Mouse (Mus musculus): ENCODE data around the gene Calcoco1. TPM values are rescaled to one million over a fixed set of nuclear protein-coding genes. Genes with fewer than 3 reads are reported as not detected.

Gene Calcoco1
- polyA plus RNA-seq, 1 experiment from 2014 or later: 59.1 TPM

DNA sequence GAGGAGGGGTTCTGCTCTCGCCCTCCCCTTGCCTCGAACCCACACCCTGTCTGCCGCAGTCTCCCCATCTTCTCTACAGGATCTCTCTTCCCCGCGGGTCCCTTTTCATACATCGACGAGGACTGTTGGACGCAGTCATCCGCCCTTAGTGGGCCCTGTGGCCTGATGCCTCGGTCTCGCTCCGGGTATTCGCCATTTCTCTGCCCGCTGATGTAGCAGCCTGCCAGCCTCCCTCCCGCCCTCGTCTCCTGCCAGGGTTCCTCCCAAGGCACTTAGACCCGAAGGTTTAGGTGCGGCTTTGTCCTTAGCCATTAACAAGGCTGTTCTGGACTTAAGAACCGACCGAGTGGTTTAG lies 25.3 kb upstream of the Calcoco1 start:
- WGBS: 2% methylated on average over 20 of the region's 20 CpGs
- no peak for ATAC-seq (ENCODE audit: insufficient number of reproducible peaks, low FRiP score, low TSS enrichment, low read depth)
- Histone ChIP-seq H3K4me3 (peak overlapping the region; percentile 60), H3K36me3 (no peaks in the 10 kb centered on the region), H3K9ac (peak overlapping the region; percentile 52), H3K27ac (0 out of 2 replicates have a peak overlapping the region, but pooled peaks have one; percentile 7), H3K27me3 (peaks cover 62% of the 10 kb centered on the region), H3K9me3 (no peaks in the 10 kb centered on the region), H3K4me2 (peak overlapping the region; percentile 93), H3K4me1 (peaks cover 28% of the 10 kb centered on the region)

DNA sequence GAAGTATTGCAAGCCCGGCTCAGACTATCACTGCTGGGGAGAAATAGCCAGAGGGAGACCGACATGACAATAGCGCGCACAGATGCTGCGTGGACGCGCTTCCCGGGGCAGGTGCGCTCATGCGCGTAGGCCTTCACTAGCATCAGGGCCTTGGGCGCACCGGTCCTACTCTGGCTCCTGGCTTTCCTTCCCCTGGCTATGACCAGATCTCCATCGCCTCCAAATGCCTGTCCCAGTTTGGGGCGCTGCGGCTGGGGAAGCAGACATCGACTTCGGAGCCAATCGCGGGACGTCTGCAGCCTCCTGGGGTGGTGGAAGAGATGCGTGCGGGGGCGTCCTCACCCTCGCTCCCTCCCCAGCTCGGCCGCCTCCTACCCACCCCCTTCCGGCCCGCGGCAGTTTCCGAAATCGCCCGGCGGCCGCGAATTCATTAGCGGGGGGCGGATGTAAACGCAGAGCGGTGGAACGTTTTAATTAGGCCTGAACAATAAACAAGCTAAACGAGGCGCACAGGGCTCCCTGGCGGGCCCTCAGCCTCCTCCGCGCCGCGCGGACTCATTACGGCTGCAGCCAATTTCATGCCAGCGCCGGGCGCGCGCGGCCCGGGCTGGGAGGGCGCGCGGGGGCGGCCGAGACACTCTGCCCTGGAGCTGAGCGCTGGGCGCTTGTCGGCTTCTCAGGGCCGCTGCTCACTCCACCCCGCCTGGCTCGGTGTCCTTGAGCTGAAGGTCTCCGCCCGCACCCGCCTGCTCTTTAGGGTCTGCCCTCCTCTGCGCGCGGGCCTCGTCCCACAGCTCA lies 24.7 kb upstream of the Calcoco1 start:
- peak overlapping the region; percentile 60 for H3K4me3 ChIP-seq
- peaks cover 57% of the 10 kb centered on the region for H3K27me3 ChIP-seq
- H3K36me3 ChIP-seq: no peaks in the 10 kb centered on the region
- H3K9ac ChIP-seq: peak overlapping the region; percentile 52
- ATAC-seq (ENCODE audit: insufficient number of reproducible peaks, low FRiP score, low TSS enrichment, low read depth): no peak
- no peaks in the 10 kb centered on the region for H3K9me3 ChIP-seq
- 0 out of 2 replicates have a peak overlapping the region, but pooled peaks have one; percentile 7 for H3K27ac ChIP-seq
- peaks cover 28% of the 10 kb centered on the region for H3K4me1 ChIP-seq
- peak overlapping the region; percentile 93 for H3K4me2 ChIP-seq
- under 1% methylated on average over 75 of the region's 75 CpGs for WGBS

DNA sequence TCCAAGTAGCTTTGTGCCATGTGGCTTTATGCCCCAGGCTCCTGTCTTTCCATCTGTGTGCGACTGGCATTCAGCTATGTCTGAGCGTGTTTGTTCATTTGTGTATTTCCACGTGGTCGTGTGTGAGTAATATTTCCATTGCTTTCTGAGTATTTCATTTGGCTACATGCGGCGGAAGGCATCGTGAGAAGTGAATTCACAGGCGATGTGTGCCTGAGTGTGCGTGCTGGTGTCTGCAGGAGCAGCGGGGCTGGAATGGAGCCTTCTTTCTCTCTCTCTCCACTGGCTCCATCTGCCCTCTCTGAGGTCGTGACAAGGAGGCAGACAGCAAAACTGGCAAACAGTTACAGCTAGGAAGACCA lies 24.1 kb upstream of the Calcoco1 start:
- Histone ChIP-seq H3K36me3 (no peaks in the 10 kb centered on the region), H3K27ac (no peak overlapping the region), H3K4me3 (peak overlapping the region; percentile 60), H3K4me2 (peak overlapping the region; percentile 93), H3K4me1 (peaks cover 28% of the 10 kb centered on the region), H3K9me3 (no peaks in the 10 kb centered on the region), H3K9ac (peak overlapping the region; percentile 52; the same call in 1 of the 2 replicates), H3K27me3 (peaks cover 56% of the 10 kb centered on the region)
- no peak for ATAC-seq (ENCODE audit: insufficient number of reproducible peaks, low FRiP score, low TSS enrichment, low read depth)
- WGBS: 24% methylated on average over 11 of the region's 11 CpGs

GRCm38 (mm10) chr15:102745387-102745786 lies 23.4 kb upstream of the Calcoco1 start:
- Histone ChIP-seq H3K9me3 (no peaks in the 10 kb centered on the region), H3K27me3 (peaks cover 56% of the 10 kb centered on the region), H3K9ac (no peak overlapping the region), H3K4me1 (peaks cover 24% of the 10 kb centered on the region), H3K27ac (no peak overlapping the region), H3K4me3 (no peak overlapping the region), H3K36me3 (no peaks in the 10 kb centered on the region), H3K4me2 (no peak overlapping the region)
- 69% methylated on average over 5 of the region's 5 CpGs for WGBS
- ATAC-seq (ENCODE audit: insufficient number of reproducible peaks, low FRiP score, low TSS enrichment, low read depth): no peak

GRCm38 (mm10) chr15:102744831-102745230 lies 22.9 kb upstream of the Calcoco1 start:
- 48% methylated on average over 9 of the region's 9 CpGs for WGBS
- H3K4me3 ChIP-seq: no peak overlapping the region
- no peak overlapping the region for H3K27ac ChIP-seq
- ATAC-seq (ENCODE audit: insufficient number of reproducible peaks, low FRiP score, low TSS enrichment, low read depth): no peak
- peaks cover 20% of the 10 kb centered on the region for H3K4me1 ChIP-seq
- H3K4me2 ChIP-seq: no peak overlapping the region
- H3K27me3 ChIP-seq: peaks cover 56% of the 10 kb centered on the region
- no peaks in the 10 kb centered on the region for H3K9me3 ChIP-seq
- H3K36me3 ChIP-seq: no peaks in the 10 kb centered on the region
- no peak overlapping the region for H3K9ac ChIP-seq

- Histone ChIP-seq H3K27ac (no peak overlapping the region), H3K9ac (no peak overlapping the region)
Observed at GRCm38 (mm10) chr15:102744416-102744815, 22.4 kb upstream of the Calcoco1 start.

GRCm38 (mm10) chr15:102743996-102744395 lies 22.0 kb upstream of the Calcoco1 start:
- Histone ChIP-seq H3K27ac (no peak overlapping the region), H3K4me3 (no peak overlapping the region), H3K4me2 (no peak overlapping the region)

More at GRCm38 (mm10) chr15:102744416-102744815, 22.4 kb upstream of the Calcoco1 start:
- H3K36me3 ChIP-seq: no peaks in the 10 kb centered on the region
- WGBS: 50% methylated on average over 7 of the region's 7 CpGs
- peaks cover 56% of the 10 kb centered on the region for H3K27me3 ChIP-seq
- no peak overlapping the region for H3K4me3 ChIP-seq
- H3K9me3 ChIP-seq: no peaks in the 10 kb centered on the region
- H3K4me1 ChIP-seq: peaks cover 24% of the 10 kb centered on the region
- H3K4me2 ChIP-seq: no peak overlapping the region
- ATAC-seq (ENCODE audit: insufficient number of reproducible peaks, low FRiP score, low TSS enrichment, low read depth): no peak

GRCm38 (mm10) chr15:102743196-102743595 lies 21.2 kb upstream of the Calcoco1 start:
- no peak overlapping the region for H3K4me2 ChIP-seq
- H3K27me3 ChIP-seq: peaks cover 53% of the 10 kb centered on the region
- H3K9ac ChIP-seq: no peak overlapping the region
- no peak overlapping the region for H3K4me3 ChIP-seq
- H3K36me3 ChIP-seq: no peaks in the 10 kb centered on the region
- WGBS: 26% methylated on average over 8 of the region's 8 CpGs
- no peak for ATAC-seq (ENCODE audit: insufficient number of reproducible peaks, low FRiP score, low TSS enrichment, low read depth)
- peaks cover 24% of the 10 kb centered on the region for H3K4me1 ChIP-seq
- H3K9me3 ChIP-seq: no peaks in the 10 kb centered on the region
- H3K27ac ChIP-seq: no peak overlapping the region

More at GRCm38 (mm10) chr15:102743996-102744395, 22.0 kb upstream of the Calcoco1 start:
- Histone ChIP-seq H3K9ac (no peak overlapping the region), H3K4me1 (peaks cover 24% of the 10 kb centered on the region), H3K36me3 (no peaks in the 10 kb centered on the region), H3K9me3 (no peaks in the 10 kb centered on the region), H3K27me3 (peaks cover 56% of the 10 kb centered on the region)
- ATAC-seq (ENCODE audit: insufficient number of reproducible peaks, low FRiP score, low TSS enrichment, low read depth): no peak
- WGBS: 11% methylated on average over 14 of the region's 14 CpGs

DNA sequence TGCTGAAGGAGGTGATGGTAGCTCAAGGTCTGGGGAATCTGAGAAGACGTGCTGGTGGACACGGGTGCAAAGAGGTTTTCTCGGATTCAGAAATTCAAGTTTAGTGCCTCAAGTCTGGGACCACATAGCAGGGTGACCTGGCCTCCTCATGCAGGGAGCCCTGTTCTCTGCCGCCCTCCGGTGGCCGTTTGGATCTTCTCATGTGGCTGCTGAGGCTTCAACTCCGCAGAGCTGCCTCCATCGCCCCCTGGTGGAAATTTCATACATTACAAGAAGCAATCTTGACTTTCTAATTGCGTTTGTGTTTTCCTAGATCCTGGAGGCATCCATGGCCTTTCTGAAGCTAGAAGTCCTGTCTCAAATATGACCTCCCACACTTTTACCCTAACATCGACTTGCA lies 20.6 kb upstream of the Calcoco1 start:
- Histone ChIP-seq H3K9me3 (no peaks in the 10 kb centered on the region), H3K4me2 (no peak overlapping the region), H3K4me3 (no peak overlapping the region), H3K9ac (no peak overlapping the region), H3K27me3 (peaks cover 54% of the 10 kb centered on the region), H3K4me1 (peaks cover 21% of the 10 kb centered on the region), H3K27ac (no peak overlapping the region), H3K36me3 (no peaks in the 10 kb centered on the region)
- no peak for ATAC-seq (ENCODE audit: insufficient number of reproducible peaks, low FRiP score, low TSS enrichment, low read depth)
- WGBS: 0% methylated on average over 10 of the region's 10 CpGs

GRCm38 (mm10) chr15:102739520-102740297 lies 17.7 kb upstream of the Calcoco1 start:
- ATAC-seq (ENCODE audit: insufficient number of reproducible peaks, low FRiP score, low TSS enrichment, low read depth): 0 out of 2 replicates have a peak, but pooled peaks have one; percentile 43
- 26% methylated on average over 15 of the region's 15 CpGs for WGBS
- Histone ChIP-seq H3K36me3 (no peaks in the 10 kb centered on the region), H3K27ac (no peak overlapping the region), H3K4me2 (0 out of 2 replicates have a peak overlapping the region, but pooled peaks have one; percentile 6), H3K4me3 (no peak overlapping the region), H3K9ac (no peak overlapping the region), H3K9me3 (no peaks in the 10 kb centered on the region), H3K4me1 (peaks cover 25% of the 10 kb centered on the region), H3K27me3 (peaks cover 44% of the 10 kb centered on the region)

- H3K36me3 ChIP-seq: no peaks in the 10 kb centered on the region
- peaks cover 36% of the 10 kb centered on the region for H3K27me3 ChIP-seq
- no peak overlapping the region for H3K27ac ChIP-seq
- H3K4me3 ChIP-seq: no peak overlapping the region
- H3K4me1 ChIP-seq: peaks cover 25% of the 10 kb centered on the region
- H3K9ac ChIP-seq: no peak overlapping the region
- H3K9me3 ChIP-seq: no peaks in the 10 kb centered on the region
- WGBS: 33% methylated on average over 2 of the region's 2 CpGs
- no peak for ATAC-seq (ENCODE audit: insufficient number of reproducible peaks, low FRiP score, low TSS enrichment, low read depth)
- no peak overlapping the region for H3K4me2 ChIP-seq
Observed at GRCm38 (mm10) chr15:102738434-102738833, 16.5 kb upstream of the Calcoco1 start.

DNA sequence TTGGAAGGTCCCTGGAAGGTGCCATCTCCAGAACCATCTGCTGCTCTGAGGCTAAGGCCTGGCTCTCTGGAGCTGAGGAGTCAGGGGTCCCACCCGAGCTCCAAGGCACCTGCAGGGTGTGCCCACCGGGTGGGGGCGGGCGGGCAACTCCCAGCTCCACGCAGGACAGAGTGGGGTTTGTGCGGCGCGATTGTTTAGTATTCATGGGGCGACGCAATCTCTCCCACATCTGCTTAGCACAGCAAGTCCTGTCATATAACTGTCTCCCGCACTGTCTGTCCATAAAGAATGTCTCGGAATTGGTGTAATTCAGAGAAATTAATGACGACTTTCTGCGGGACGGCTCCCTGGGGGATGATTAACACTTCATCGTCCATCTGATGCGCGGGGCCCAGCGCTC lies 15.1 kb upstream of the Calcoco1 start:
- no peaks in the 10 kb centered on the region for H3K36me3 ChIP-seq
- ATAC-seq (ENCODE audit: insufficient number of reproducible peaks, low FRiP score, low TSS enrichment, low read depth): no peak
- no peak overlapping the region for H3K4me3 ChIP-seq
- H3K9me3 ChIP-seq: no peaks in the 10 kb centered on the region
- H3K4me1 ChIP-seq: peaks cover 25% of the 10 kb centered on the region
- no peak overlapping the region for H3K9ac ChIP-seq
- no peak overlapping the region for H3K27ac ChIP-seq
- no peak overlapping the region for H3K4me2 ChIP-seq
- H3K27me3 ChIP-seq: peaks cover 32% of the 10 kb centered on the region
- WGBS: 63% methylated on average over 19 of the region's 19 CpGs

Data from limb, embryonic 15.5 days (tissue).